Mouse (Mus musculus) MEL (cell line): ENCODE results near the gene Psmc3. TPM values are rescaled to one million over a fixed set of nuclear protein-coding genes. Genes with fewer than 3 reads are reported as not detected.

Source experiments
- DNase-seq: peaks from one replicate; pipeline ENCODE4 v3.0.0; 2011; ENCODE audit warnings: low read depth, low spot score
- H3K27ac ChIP-seq: 2 replicates; pipeline ENCODE4 v1.5.1; 2012; ENCODE audit warnings: low read depth, mild to moderate bottlenecking, control low read depth, low read length, moderate library complexity; ENCODE audit not compliant: control insufficient read depth
- H3K27me3 ChIP-seq, 2 experiments: fragments of 150-350 bp in 1 of 2; sonication (generic) in 1 of 2; 2 replicates each; pipeline ENCODE4 v1.6.1; 2012; ENCODE audit warnings: low read length in 2 of 2, mild to moderate bottlenecking in 2 of 2, improper control_type of control experiment in 1 of 2, moderate library complexity in 1 of 2; ENCODE audit not compliant: insufficient read depth in 2 of 2, control insufficient read depth in 1 of 2
- H3K36me3 ChIP-seq, 2 experiments: 2 replicates each; pipeline ENCODE4 v1.6.1; 2012 to 2014; ENCODE audit warnings: low read length in 2 of 2, improper control_type of control experiment in 1 of 2, inconsistent platforms in 1 of 2, mild to moderate bottlenecking in 1 of 2; ENCODE audit not compliant: insufficient read depth in 2 of 2, control insufficient read depth in 1 of 2
- H3K4me1 ChIP-seq, 2 experiments: fragments of 150-350 bp in 1 of 2; sonication (generic) in 1 of 2; 2 replicates each; pipeline ENCODE4 v1.6.1; 2012; ENCODE audit warnings: low read length in 2 of 2, improper control_type of control experiment in 1 of 2, mild to moderate bottlenecking in 1 of 2; ENCODE audit not compliant: insufficient read depth in 2 of 2, control insufficient read depth in 1 of 2
- H3K4me3 ChIP-seq, 2 experiments: fragments of 150-350 bp in 1 of 2; sonication (generic) in 1 of 2; 2 replicates each; pipeline ENCODE4 v1.5.1; 2012; ENCODE audit warnings: low read depth in 2 of 2, low read length in 2 of 2, mild to moderate bottlenecking in 2 of 2, moderate library complexity in 2 of 2, control low read depth in 1 of 2, improper control_type of control experiment in 1 of 2; ENCODE audit not compliant: control insufficient read depth in 1 of 2, insufficient read depth in 1 of 2
- H3K79me2 ChIP-seq: 2 replicates; pipeline ENCODE4 v1.6.1; 2012; ENCODE audit warnings: mild to moderate bottlenecking, low read length, moderate library complexity; ENCODE audit not compliant: control insufficient read depth, poor library complexity, insufficient read depth
- H3K9ac ChIP-seq: 2 replicates; pipeline ENCODE4 v1.6.1; 2012; ENCODE audit warnings: low read depth, mild to moderate bottlenecking, control low read depth, low read length, moderate library complexity; ENCODE audit not compliant: control insufficient read depth, poor library complexity, severe bottlenecking
- H3K9me3 ChIP-seq: fragments of 150-350 bp; sonication (generic); replicated peaks from 2 replicates; pipeline ENCODE4 v1.6.1; 2012; ENCODE audit warnings: mild to moderate bottlenecking, low read length, improper control_type of control experiment, moderate library complexity; ENCODE audit not compliant: insufficient read depth
- CTCF ChIP-seq, 3 experiments: IDR thresholded peaks in 2 of 3; conservative IDR thresholded peaks in 1 of 3; 2 replicates each; pipeline ENCODE4 v1.5.1; 2011 to 2012; ENCODE audit warnings: low read length in 3 of 3, low read depth in 2 of 3, mild to moderate bottlenecking in 2 of 3, improper control_type of control experiment in 1 of 3, inconsistent platforms in 1 of 3, mixed read lengths in 1 of 3, moderate library complexity in 1 of 3; ENCODE audit not compliant: control insufficient read depth in 1 of 3, insufficient read depth in 1 of 3, poor library complexity in 1 of 3, severe bottlenecking in 1 of 3
- MXI1 ChIP-seq: IDR thresholded peaks from 2 replicates; pipeline ENCODE4 v1.6.1; 2011; ENCODE audit warnings: mild to moderate bottlenecking, low read depth, low read length, improper control_type of control experiment
- MYC ChIP-seq: IDR thresholded peaks from 2 replicates; pipeline ENCODE4 v1.6.1; 2011; ENCODE audit warnings: low read depth, mild to moderate bottlenecking, low read length, improper control_type of control experiment, moderate library complexity
- NELFE ChIP-seq: IDR thresholded peaks from 2 replicates; pipeline ENCODE4 v1.6.1; 2011; ENCODE audit warnings: low read depth, low read length, improper control_type of control experiment
- POLR2AphosphoS2 ChIP-seq: IDR thresholded peaks from 2 replicates; pipeline ENCODE4 v1.6.1; 2011; ENCODE audit warnings: low read length, improper control_type of control experiment
- RCOR1 ChIP-seq: IDR thresholded peaks from 2 replicates; pipeline ENCODE4 v1.6.1; 2012; ENCODE audit warnings: low read depth, mild to moderate bottlenecking, inconsistent platforms, low read length, improper control_type of control experiment
- TCF12 ChIP-seq: IDR thresholded peaks from 2 replicates; pipeline ENCODE4 v1.6.1; 2014; ENCODE audit warnings: low read depth, mild to moderate bottlenecking, inconsistent platforms, low read length, improper control_type of control experiment, moderate library complexity
- ZMIZ1 ChIP-seq: IDR thresholded peaks from 2 replicates; pipeline ENCODE4 v1.6.1; 2012; ENCODE audit warnings: low read depth, mild to moderate bottlenecking, inconsistent platforms, low read length, improper control_type of control experiment, moderate library complexity
- polyA plus RNA-seq, 2 experiments: library from polyadenylated mRNA; stranded (reverse) in 1 of 2; unstranded in 1 of 2; fragments of >175 nt in 1 of 2; fragments of >200 nt in 1 of 2; gene quantifications; 2 replicates each; pipeline versions ENCODE4 v1.2.1 to v1.2.4; 2012; ENCODE audit warnings: low replicate concordance in 2 of 2, low read depth in 1 of 2; ENCODE audit not compliant: insufficient read length in 2 of 2, insufficient read depth in 1 of 2, missing spikeins in 1 of 2
- total RNA-seq: library from RNA; depleted of rRNA; stranded (reverse); fragments of 300-350 nt; gene quantifications from 2 replicates; pipeline ENCODE4 v1.2.3, GENCODE M21; 2012; rRNA removed

Gene Psmc3
- total and polyA plus RNA-seq, 3 experiments: 259 to 1,459 (median 428) TPM

- no peak for TF ChIP-seq ZMIZ1
- no peak for TF ChIP-seq TCF12
- no peak for TF ChIP-seq RCOR1
Measured at GRCm38 (mm10) chr2:91114781-91115577, 61.2 kb downstream of the Psmc3 start (continued).

- Histone ChIP-seq H3K9ac (peak overlapping the region; percentile 45; the same call in 1 of the 2 replicates), H3K79me2 (no peaks in the 10 kb centered on the region; the same call in 1 of the 2 replicates), H3K9me3 (no peaks in the 10 kb centered on the region), H3K27ac (no peak overlapping the region), H3K4me3 (peak overlapping the region in 1 of 2 experiments; percentile 41; a peak in 1 of 4 replicates), H3K4me1 (peaks cover 0 to 5% of the 10 kb centered on the region in 2 experiments; a peak in 1 of 4 replicates), H3K27me3 (no peaks in the 10 kb centered on the region), H3K36me3 (peaks cover 0 to 2% of the 10 kb centered on the region in 2 experiments; a peak in 1 of 4 replicates)
- no peak for TF ChIP-seq POLR2AphosphoS2
- TF ChIP-seq NELFE: no peak
- no peak for TF ChIP-seq MYC
- no peak for TF ChIP-seq MXI1
- TF ChIP-seq CTCF (IDR thresholded peaks at IDR 0.05 in 2 of 3, conservative IDR thresholded peaks at IDR 0.05 in 1 of 3; ENCODE audit: control insufficient read depth in 1 of 3, insufficient read depth in 1 of 3, low read depth in 2 of 3, low read length in 3 of 3, poor library complexity in 1 of 3, severe bottlenecking in 1 of 3): no peak
- DNase-seq: no peak
Measured at GRCm38 (mm10) chr2:91115578-91115970, 61.8 kb downstream of the Psmc3 start.

Other genes starting within 250 kb of the Psmc3 start
- gene Mtch2, start 206.9 kb upstream of the Psmc3 start, total RNA-seq: 85.7 and 91.5 TPM in 2 replicates
- gene Mtch2, start 206.9 kb upstream of the Psmc3 start, polyA plus RNA-seq: 100 to 1,000 TPM in 1 of 2 experiments, not detected in 1; 167 TPM
- not detected in 2 replicates for gene C1qtnf4, start 168.1 kb upstream of the Psmc3 start, total RNA-seq
- gene C1qtnf4, start 168.1 kb upstream of the Psmc3 start, polyA plus RNA-seq: not detected
- gene Kbtbd4, start 149.3 kb upstream of the Psmc3 start, total RNA-seq: 18.0 and 21.9 TPM in 2 replicates
- gene Kbtbd4, start 149.3 kb upstream of the Psmc3 start, polyA plus RNA-seq: 10 to 100 TPM in 1 of 2 experiments, not detected in 1; 23.1 TPM
- gene Ndufs3, start 149.2 kb upstream of the Psmc3 start, total RNA-seq: 134 and 137 TPM in 2 replicates
- gene Ndufs3, start 149.2 kb upstream of the Psmc3 start, polyA plus RNA-seq: 100 to 1,000 TPM in 1 of 2 experiments, not detected in 1; 193 TPM
- gene Celf1, start 113.6 kb upstream of the Psmc3 start, total RNA-seq: 46.2 and 49.6 TPM in 2 replicates
- gene Celf1, start 113.6 kb upstream of the Psmc3 start, polyA plus RNA-seq: 100 to 1,000 TPM in 1 of 2 experiments, 10 to 100 TPM in 1; 82.3 to 212 TPM
- gene Rapsn, start 18.4 kb upstream of the Psmc3 start, total RNA-seq: not detected in 2 replicates
- gene Rapsn, start 18.4 kb upstream of the Psmc3 start, polyA plus RNA-seq: under 1 TPM in 1 of 2 experiments, not detected in 1; 0.10 TPM
- 7.7 and 9.4 TPM in 2 replicates for gene Slc39a13, start 16.4 kb downstream of the Psmc3 start, total RNA-seq
- gene Slc39a13, start 16.4 kb downstream of the Psmc3 start, polyA plus RNA-seq: 10 to 100 TPM in 1 of 2 experiments, not detected in 1; 19.1 TPM
- gene Spi1, start 28.4 kb downstream of the Psmc3 start, total RNA-seq: 108 and 129 TPM in 2 replicates
- 100 to 1,000 TPM in 1 of 2 experiments, 10 to 100 TPM in 1; 95.9 to 142 TPM for gene Spi1, start 28.4 kb downstream of the Psmc3 start, polyA plus RNA-seq
- gene Mybpc3, start 64.1 kb downstream of the Psmc3 start, total RNA-seq: 0.19 and 0.29 TPM in 2 replicates
- gene Mybpc3, start 64.1 kb downstream of the Psmc3 start, polyA plus RNA-seq: under 1 TPM in 1 of 2 experiments, not detected in 1; 0.50 TPM
- gene Madd, start 129.8 kb downstream of the Psmc3 start, total RNA-seq: 15.7 and 17.5 TPM in 2 replicates
- 10 to 100 TPM in 1 of 2 experiments, not detected in 1; 27.4 TPM for gene Madd, start 129.8 kb downstream of the Psmc3 start, polyA plus RNA-seq
- gene Nr1h3, start 148.8 kb downstream of the Psmc3 start, total RNA-seq: 3.5 and 4.7 TPM in 2 replicates
- 1 to 10 TPM in 1 of 2 experiments, not detected in 1; 6.9 TPM for gene Nr1h3, start 148.8 kb downstream of the Psmc3 start, polyA plus RNA-seq
- 5.4 and 7.3 TPM in 2 replicates for gene Acp2, start 148.9 kb downstream of the Psmc3 start, total RNA-seq
- 10 to 100 TPM in 1 of 2 experiments, not detected in 1; 11.3 TPM for gene Acp2, start 148.9 kb downstream of the Psmc3 start, polyA plus RNA-seq
- gene Ddb2, start 183.0 kb downstream of the Psmc3 start, total RNA-seq: 7.0 and 8.4 TPM in 2 replicates
- 10 to 100 TPM in 1 of 2 experiments, not detected in 1; 12.6 TPM for gene Ddb2, start 183.0 kb downstream of the Psmc3 start, polyA plus RNA-seq
- gene Pacsin3, start 201.9 kb downstream of the Psmc3 start, total RNA-seq: 3.4 and 4.1 TPM in 2 replicates
- gene Pacsin3, start 201.9 kb downstream of the Psmc3 start, polyA plus RNA-seq: 1 to 10 TPM in 1 of 2 experiments, not detected in 1; 6.7 TPM
- 68.4 and 80.2 TPM in 2 replicates for gene Arfgap2, start 211.0 kb downstream of the Psmc3 start, total RNA-seq
- 10 to 100 TPM in 1 of 2 experiments, not detected in 1; 73.1 TPM for gene Arfgap2, start 211.0 kb downstream of the Psmc3 start, polyA plus RNA-seq